Mouse (Mus musculus) ovary, adult 18-20 months (tissue): Measurements from ENCODE around the gene Patj.

Experiments used
- DNase-seq: peaks from one replicate; pipeline ENCODE4 v3.0.0; 2022; ENCODE audit warnings: low spot score, mixed read lengths

Gene Patj

GRCm38 (mm10) chr4:98511296-98511695, 115.7 kb downstream of the Patj start:
- peak; percentile 33 for DNase-seq

GRCm38 (mm10) chr4:98511964-98512743, 116.6 kb downstream of the Patj start:
- DNase-seq = no peak

GRCm38 (mm10) chr4:98520492-98520891, 124.9 kb downstream of the Patj start:
- no peak for DNase-seq

GRCm38 (mm10) chr4:98524525-98524924, 128.9 kb downstream of the Patj start:
- no peak for DNase-seq

GRCm38 (mm10) chr4:98535446-98535845, 139.9 kb downstream of the Patj start:
- DNase-seq = no peak

GRCm38 (mm10) chr4:98541591-98541990, 146.0 kb downstream of the Patj start:
- no peak for DNase-seq

GRCm38 (mm10) chr4:98543001-98543400, 147.4 kb downstream of the Patj start:
- no peak for DNase-seq

- DNase-seq = no peak
These were observed 149.8 kb downstream of the Patj start for GRCm38 (mm10) chr4:98545376-98545775.

GRCm38 (mm10) chr4:98546456-98547176, 151.0 kb downstream of the Patj start:
- DNase-seq = no peak

GRCm38 (mm10) chr4:98549491-98549890, 153.9 kb downstream of the Patj start:
- DNase-seq = no peak

- no peak for DNase-seq
These were observed 154.5 kb downstream of the Patj start for GRCm38 (mm10) chr4:98550116-98550515.

- DNase-seq = no peak
These were observed 160.1 kb downstream of the Patj start for GRCm38 (mm10) chr4:98555666-98556065.

- DNase-seq = no peak
These were observed 160.9 kb downstream of the Patj start for GRCm38 (mm10) chr4:98556449-98556848.

GRCm38 (mm10) chr4:98557192-98557591, 161.6 kb downstream of the Patj start:
- no peak for DNase-seq

GRCm38 (mm10) chr4:98560196-98560830, 164.7 kb downstream of the Patj start:
- DNase-seq = no peak

- DNase-seq = no peak
These were observed 167.5 kb downstream of the Patj start for GRCm38 (mm10) chr4:98563082-98563481.

GRCm38 (mm10) chr4:98563506-98564195, 168.1 kb downstream of the Patj start:
- DNase-seq = no peak

- no peak for DNase-seq
These were observed 168.7 kb downstream of the Patj start for GRCm38 (mm10) chr4:98564196-98564865.

GRCm38 (mm10) chr4:98566741-98567140, 171.2 kb downstream of the Patj start:
- no peak for DNase-seq

GRCm38 (mm10) chr4:98567457-98567856, 171.9 kb downstream of the Patj start:
- no peak for DNase-seq

- DNase-seq = no peak
These were observed 174.3 kb downstream of the Patj start for GRCm38 (mm10) chr4:98569904-98570303.

GRCm38 (mm10) chr4:98577275-98577674, 181.7 kb downstream of the Patj start:
- DNase-seq = no peak
